Mouse (Mus musculus): Measurements from ENCODE around the gene Kif4. TPM values are rescaled to one million over a fixed set of nuclear protein-coding genes. Genes with fewer than 3 reads are reported as not detected.
A peak's percentile ranks its signal among the peaks of the same experiment; 100 is the strongest.

The Kif4 gene
- total RNA-seq (2014; fragmentation: Nextera tagmentation) (66.0 and 77.6 TPM in 2 replicates), total RNA-seq (2017) (51.2 and 64.4 TPM in 2 replicates), polyA plus RNA-seq (2012) (3.5 and 3.6 TPM in 2 replicates)

- ATAC-seq (ENCODE audit: extremely low read depth, insufficient number of reproducible peaks, low FRiP score, poor library complexity, severe bottlenecking) (no peak), DNase-seq (ENCODE audit: low spot score) (no peak)
- H3K4me3 ChIP-seq (ENCODE audit: low read depth, low read length) = peak within 1 kb of the TSS; percentile 80
Observed at GRCm38 (mm10) chrX:100625546-100625801, at the start of gene Kif4. TSS of gene Kif4 (plus strand) at chrX:100625737.

GRCm38 (mm10) chrX:100594791-100595190 lies 30.7 kb upstream of the Kif4 start, which contains the start of gene P2ry4:
TSS of gene P2ry4 (minus strand) at chrX:100594869.
- Histone ChIP-seq H3K36me3 (replicated peaks) (no peaks in the 10 kb centered on the region), H3K4me1 (ENCODE audit: insufficient read depth, low read depth, low read length) (no peaks in the 10 kb centered on the region), H3K27me3 (ENCODE audit: insufficient read depth, low read length) (peaks cover 8% of the 10 kb centered on the region; the same call in 1 of the 2 replicates), H3K9me3 (replicated peaks) (no peaks in the 10 kb centered on the region), H3K4me3 (ENCODE audit: low read depth, low read length) (no peak within 1 kb of the TSS)
- ATAC-seq (ENCODE audit: extremely low read depth, insufficient number of reproducible peaks, low FRiP score, poor library complexity, severe bottlenecking) (no peak), DNase-seq (ENCODE audit: low spot score) (no peak)
- no peak for TF ChIP-seq CTCF (IDR thresholded peaks at IDR 0.05; ENCODE audit: low read depth, low read length)
- no peak for TF ChIP-seq TAL1 (conservative IDR thresholded peaks at IDR 0.05; ENCODE audit: low read depth, low read length)
- no peak for TF ChIP-seq POLR2AphosphoS5 (IDR thresholded peaks at IDR 0.05; ENCODE audit: insufficient replicate concordance, low read depth, low read length)

More at GRCm38 (mm10) chrX:100625546-100625801, at the start of gene Kif4:
- Histone ChIP-seq H3K27me3 (ENCODE audit: insufficient read depth, low read length) (no peaks in the 10 kb centered on the region), H3K4me1 (ENCODE audit: insufficient read depth, low read depth, low read length) (peaks cover 10% of the 10 kb centered on the region; the same call in 1 of the 2 replicates), H3K36me3 (replicated peaks) (peaks cover 47% of the 10 kb centered on the region), H3K9me3 (replicated peaks) (no peaks in the 10 kb centered on the region)
- TF ChIP-seq POLR2AphosphoS5 (IDR thresholded peaks at IDR 0.05; ENCODE audit: insufficient replicate concordance, low read depth, low read length) = no peak
- no peak for TF ChIP-seq TAL1 (conservative IDR thresholded peaks at IDR 0.05; ENCODE audit: low read depth, low read length)
- TF ChIP-seq GATA1 (IDR thresholded peaks at IDR 0.05; ENCODE audit: borderline replicate concordance, low read length) = no peak
- no peak for TF ChIP-seq CTCF (IDR thresholded peaks at IDR 0.05; ENCODE audit: low read depth, low read length)
- TF ChIP-seq GATA2 (IDR thresholded peaks at IDR 0.05; ENCODE audit: borderline replicate concordance, low read depth, low read length) = no peak

- H3K27me3 ChIP-seq (ENCODE audit: insufficient read depth, low read length) = peaks cover 8% of the 10 kb centered on the region; the same call in 1 of the 2 replicates
- peak; percentile 1 for DNase-seq (ENCODE audit: low spot score)
- no peak for ATAC-seq (ENCODE audit: extremely low read depth, insufficient number of reproducible peaks, low FRiP score, poor library complexity, severe bottlenecking)
Observed at GRCm38 (mm10) chrX:100597439-100597838, 28.1 kb upstream of the Kif4 start.

GRCm38 (mm10) chrX:100599755-100600154 lies 25.8 kb upstream of the Kif4 start:
- Histone ChIP-seq H3K4me3 (ENCODE audit: low read depth, low read length) (no peak overlapping the region), H3K4me1 (ENCODE audit: insufficient read depth, low read depth, low read length) (no peaks in the 10 kb centered on the region), H3K9me3 (replicated peaks) (no peaks in the 10 kb centered on the region), H3K36me3 (replicated peaks) (no peaks in the 10 kb centered on the region), H3K27me3 (ENCODE audit: insufficient read depth, low read length) (0 out of 2 replicates have a peak, but pooled peaks cover 4% of the 10 kb centered on the region)
- TF ChIP-seq GATA1 (IDR thresholded peaks at IDR 0.05; ENCODE audit: borderline replicate concordance, low read length) = no peak
- no peak for DNase-seq (ENCODE audit: low spot score)
- ATAC-seq (ENCODE audit: extremely low read depth, insufficient number of reproducible peaks, low FRiP score, poor library complexity, severe bottlenecking) = no peak

More at GRCm38 (mm10) chrX:100597439-100597838, 28.1 kb upstream of the Kif4 start:
- H3K4me1 ChIP-seq (ENCODE audit: insufficient read depth, low read depth, low read length) = no peaks in the 10 kb centered on the region
- TF ChIP-seq GATA2 (IDR thresholded peaks at IDR 0.05; ENCODE audit: borderline replicate concordance, low read depth, low read length) (no peak), CTCF (IDR thresholded peaks at IDR 0.05; ENCODE audit: low read depth, low read length) (no peak), GATA1 (IDR thresholded peaks at IDR 0.05; ENCODE audit: borderline replicate concordance, low read length) (no peak), POLR2AphosphoS5 (IDR thresholded peaks at IDR 0.05; ENCODE audit: insufficient replicate concordance, low read depth, low read length) (no peak), TAL1 (conservative IDR thresholded peaks at IDR 0.05; ENCODE audit: low read depth, low read length) (no peak)
- H3K36me3 ChIP-seq (replicated peaks) = no peaks in the 10 kb centered on the region
- no peak overlapping the region for H3K4me3 ChIP-seq (ENCODE audit: low read depth, low read length)
- no peaks in the 10 kb centered on the region for H3K9me3 ChIP-seq (replicated peaks)

- TF ChIP-seq GATA2 (IDR thresholded peaks at IDR 0.05; ENCODE audit: borderline replicate concordance, low read depth, low read length) (no peak), CTCF (IDR thresholded peaks at IDR 0.05; ENCODE audit: low read depth, low read length) (no peak), TAL1 (conservative IDR thresholded peaks at IDR 0.05; ENCODE audit: low read depth, low read length) (no peak), GATA1 (IDR thresholded peaks at IDR 0.05; ENCODE audit: borderline replicate concordance, low read length) (no peak), POLR2AphosphoS5 (IDR thresholded peaks at IDR 0.05; ENCODE audit: insufficient replicate concordance, low read depth, low read length) (no peak)
- Histone ChIP-seq H3K4me3 (ENCODE audit: low read depth, low read length) (no peak within 1 kb of the TSS), H3K4me1 (ENCODE audit: insufficient read depth, low read depth, low read length) (no peaks in the 10 kb centered on the region), H3K9me3 (replicated peaks) (no peaks in the 10 kb centered on the region), H3K36me3 (replicated peaks) (no peaks in the 10 kb centered on the region), H3K27me3 (ENCODE audit: insufficient read depth, low read length) (peaks cover 3% of the 10 kb centered on the region; the same call in 1 of the 2 replicates)
- no peak for DNase-seq (ENCODE audit: low spot score)
- ATAC-seq (ENCODE audit: extremely low read depth, insufficient number of reproducible peaks, low FRiP score, poor library complexity, severe bottlenecking) = no peak
Observed at GRCm38 (mm10) chrX:100605314-100605713, 20.2 kb upstream of the Kif4 start, which contains the start of gene Arr3. TSS of gene Arr3 (plus strand) at chrX:100605497.

- no peak for DNase-seq (ENCODE audit: low spot score)
- no peaks in the 10 kb centered on the region for H3K27me3 ChIP-seq (ENCODE audit: insufficient read depth, low read length)
- H3K4me3 ChIP-seq (ENCODE audit: low read depth, low read length) = no peak overlapping the region
- TF ChIP-seq GATA2 (IDR thresholded peaks at IDR 0.05; ENCODE audit: borderline replicate concordance, low read depth, low read length) (no peak), CTCF (IDR thresholded peaks at IDR 0.05; ENCODE audit: low read depth, low read length) (no peak), GATA1 (IDR thresholded peaks at IDR 0.05; ENCODE audit: borderline replicate concordance, low read length) (no peak), TAL1 (conservative IDR thresholded peaks at IDR 0.05; ENCODE audit: low read depth, low read length) (no peak), POLR2AphosphoS5 (IDR thresholded peaks at IDR 0.05; ENCODE audit: insufficient replicate concordance, low read depth, low read length) (no peak)
- H3K36me3 ChIP-seq (replicated peaks) = peaks cover 22% of the 10 kb centered on the region
- no peaks in the 10 kb centered on the region for H3K9me3 ChIP-seq (replicated peaks)
- ATAC-seq (ENCODE audit: extremely low read depth, insufficient number of reproducible peaks, low FRiP score, poor library complexity, severe bottlenecking) = no peak
- H3K4me1 ChIP-seq (ENCODE audit: insufficient read depth, low read depth, low read length) = no peaks in the 10 kb centered on the region
Observed at GRCm38 (mm10) chrX:100618488-100618887, 7.0 kb upstream of the Kif4 start.
